Mouse (Mus musculus) brain, adult 2 months (tissue): ENCODE results near the gene Rrp15.

Experiments
- DNase-seq: peaks from one replicate; pipeline ENCODE4 v3.0.0; 2011; ENCODE audit warnings: low read depth, low spot score

Gene Rrp15

GRCm38 (mm10) chr1:186673166-186673565 lies 76.0 kb downstream of the Rrp15 start:
- no peak for DNase-seq
